Mouse (Mus musculus): ENCODE measurements around the gene Lamtor3. TPM values are rescaled to one million over a fixed set of nuclear protein-coding genes. Genes with fewer than 3 reads are reported as not detected.
"Not testable (repeated sequence)": the region's sequence is repeated elsewhere in the genome, so short reads cannot be mapped to it uniquely, and the experiment has no call there.

Lamtor3 gene
- total RNA-seq, 2 experiments from 2014 or later, result 45.2 to 48.5 TPM

GRCm38 (mm10) chr3:137929940-137930339 lies 11.6 kb downstream of the Lamtor3 start:
- intact Hi-C loops (cut with DNase I), result no loop called here

GRCm38 (mm10) chr3:137932748-137933147 lies 14.4 kb downstream of the Lamtor3 start:
- intact Hi-C loops (cut with DNase I), result no loop called here
- no peak for DNase-seq

More at GRCm38 (mm10) chr3:137929940-137930339, 11.6 kb downstream of the Lamtor3 start:
- DNase-seq, result no peak

GRCm38 (mm10) chr3:137933986-137934385 lies 15.7 kb downstream of the Lamtor3 start:
- intact Hi-C loops (cut with DNase I), result no loop called here
- DNase-seq, result no peak

GRCm38 (mm10) chr3:137935570-137936525 lies 17.5 kb downstream of the Lamtor3 start:
- DNase-seq, result no peak
- intact Hi-C loops (cut with DNase I), result loop anchor here (5.0 kb wide), 1 partner anchor 211 kb away; no protein-coding TSS in a partner anchor

GRCm38 (mm10) chr3:137936541-137936940 lies 18.2 kb downstream of the Lamtor3 start:
- intact Hi-C loops (cut with DNase I), result loop anchor here (5.0 kb wide), 1 partner anchor 211 kb away; no protein-coding TSS in a partner anchor

GRCm38 (mm10) chr3:137938608-137939007 lies 20.3 kb downstream of the Lamtor3 start:
- intact Hi-C loops (cut with DNase I), result loop anchor here (2.0 to 5.0 kb wide), 2 partner anchors 52 to 209 kb away; no protein-coding TSS in a partner anchor
- DNase-seq, result peak in 1 of 2 experiments; percentile 14

More at GRCm38 (mm10) chr3:137936541-137936940, 18.2 kb downstream of the Lamtor3 start:
- no peak for DNase-seq

- no peak for DNase-seq
- intact Hi-C loops (cut with DNase I), result no loop called here
Observed at GRCm38 (mm10) chr3:137940757-137941156, 22.5 kb downstream of the Lamtor3 start.

- no peak for DNase-seq
- intact Hi-C loops (cut with DNase I), result no loop called here
Observed at GRCm38 (mm10) chr3:137941555-137941954, 23.2 kb downstream of the Lamtor3 start.

- intact Hi-C loops (cut with DNase I), result loop anchor here (1.0 kb wide), 1 partner anchor 23 kb away; no protein-coding TSS in a partner anchor
- no peak for DNase-seq
Observed at GRCm38 (mm10) chr3:137942098-137942622, 23.9 kb downstream of the Lamtor3 start.

GRCm38 (mm10) chr3:137943737-137944154 lies 25.4 kb downstream of the Lamtor3 start:
- no peak for DNase-seq
- intact Hi-C loops (cut with DNase I), result no loop called here

- DNase-seq, result no peak
- intact Hi-C loops (cut with DNase I), result loop anchor here (5.0 kb wide), 1 partner anchor 35 kb away; the partner anchor contains the start of gene Dapp1
Observed at GRCm38 (mm10) chr3:137946827-137947226, 28.5 kb downstream of the Lamtor3 start.

GRCm38 (mm10) chr3:137947525-137947924 lies 29.2 kb downstream of the Lamtor3 start:
- intact Hi-C loops (cut with DNase I), result loop anchor here (5.0 kb wide), 1 partner anchor 35 kb away; the partner anchor contains the start of gene Dapp1
- no peak for DNase-seq

GRCm38 (mm10) chr3:137950191-137950885 lies 32.0 kb downstream of the Lamtor3 start:
- no peak for DNase-seq
- intact Hi-C loops (cut with DNase I), result no loop called here

GRCm38 (mm10) chr3:137951302-137951701 lies 33.0 kb downstream of the Lamtor3 start:
- DNase-seq; intact Hi-C loops (cut with DNase I): not testable (repeated sequence)

- intact Hi-C loops (cut with DNase I), result no loop called here
- no peak for DNase-seq
Observed at GRCm38 (mm10) chr3:137951819-137952218, 33.5 kb downstream of the Lamtor3 start.

- no peak for DNase-seq
- intact Hi-C loops (cut with DNase I), result no loop called here
Observed at GRCm38 (mm10) chr3:137952225-137952913, 34.1 kb downstream of the Lamtor3 start.

- intact Hi-C loops (cut with DNase I), result no loop called here
- DNase-seq, result no peak
Observed at GRCm38 (mm10) chr3:137952914-137953880, 34.9 kb downstream of the Lamtor3 start.

- intact Hi-C loops (cut with DNase I), result no loop called here
- no peak for DNase-seq
Observed at GRCm38 (mm10) chr3:137954256-137954916, 36.1 kb downstream of the Lamtor3 start.

All from gastrocnemius, postnatal 36 days (tissue).